Mouse (Mus musculus): ENCODE data around the gene Cebpg.

Cebpg gene

GRCm38 (mm10) chr7:35056436-35056864 is at the start of gene Cebpg:
Gene Cebpg (minus strand): TSS chr7:35056573.
- DNase-seq, result peak; percentile 96 to 97

GRCm38 (mm10) chr7:35099528-35099927 is 43.2 kb upstream of the Cebpg start:
- DNase-seq, result no peak

GRCm38 (mm10) chr7:35098777-35099176 is 42.4 kb upstream of the Cebpg start:
- no peak for DNase-seq

- DNase-seq, result no peak
Measured at GRCm38 (mm10) chr7:35094975-35095678, 38.8 kb upstream of the Cebpg start.

DNA sequence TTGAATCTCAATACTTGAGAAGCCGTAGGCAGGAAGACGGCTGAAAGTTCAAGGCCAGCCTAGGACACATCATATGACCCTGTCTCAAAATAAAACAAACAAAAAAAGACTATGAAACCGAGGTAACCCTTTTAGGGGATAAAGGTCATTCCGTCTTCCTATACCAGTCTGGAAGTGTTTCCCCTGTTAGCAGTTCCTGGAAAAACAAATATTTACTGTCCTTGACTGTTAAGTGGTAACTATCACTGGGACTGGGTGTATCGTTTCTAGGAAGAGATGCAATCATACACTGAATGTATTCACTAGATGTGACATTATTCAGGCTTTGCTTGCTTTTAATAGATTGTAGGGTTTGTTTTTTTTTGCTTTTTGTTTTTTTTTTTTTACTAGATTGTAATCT is 34.2 kb upstream of the Cebpg start:
- DNase-seq, result no peak

DNA sequence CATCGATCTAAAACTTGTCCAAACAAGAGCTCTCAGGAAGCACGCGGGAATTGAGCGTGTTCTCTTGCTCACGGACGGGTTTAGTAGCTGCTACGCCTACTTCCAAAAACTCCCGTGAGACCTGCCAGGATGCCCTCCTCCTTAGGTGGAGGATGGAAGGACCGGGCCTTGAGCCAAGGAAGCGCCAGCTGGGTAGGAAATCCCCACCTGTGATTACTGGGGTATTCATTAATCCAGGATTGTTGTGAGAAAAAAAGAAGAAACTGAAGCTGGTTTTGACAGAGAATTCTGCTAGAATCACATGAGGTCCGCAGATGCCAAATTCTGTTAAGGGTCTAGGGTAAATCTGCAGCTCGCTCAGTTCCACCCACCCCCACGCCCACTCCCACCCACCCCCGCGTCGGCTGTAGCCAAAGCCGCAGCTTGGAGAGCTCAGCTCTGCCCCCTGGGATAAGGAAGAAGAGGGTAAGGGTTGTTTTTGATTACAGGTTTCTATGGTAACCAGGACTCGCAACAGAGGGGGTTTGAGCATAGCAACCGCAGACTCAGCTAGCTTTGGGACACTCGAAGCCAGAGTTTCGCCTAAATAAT is 30.0 kb upstream of the Cebpg start:
- peak; percentile 55 to 74 for DNase-seq

- no peak for DNase-seq
Measured at GRCm38 (mm10) chr7:35084565-35085360, 28.4 kb upstream of the Cebpg start.

- peak in 1 of 2 experiments; percentile 20 for DNase-seq
Measured at GRCm38 (mm10) chr7:35081406-35082104, 25.2 kb upstream of the Cebpg start.

- DNase-seq, result peak; percentile 73 to 82
Measured at GRCm38 (mm10) chr7:35080843-35081338, 24.5 kb upstream of the Cebpg start.

- peak; percentile 46 to 55 for DNase-seq
Measured at GRCm38 (mm10) chr7:35076645-35077044, 20.3 kb upstream of the Cebpg start.

DNA sequence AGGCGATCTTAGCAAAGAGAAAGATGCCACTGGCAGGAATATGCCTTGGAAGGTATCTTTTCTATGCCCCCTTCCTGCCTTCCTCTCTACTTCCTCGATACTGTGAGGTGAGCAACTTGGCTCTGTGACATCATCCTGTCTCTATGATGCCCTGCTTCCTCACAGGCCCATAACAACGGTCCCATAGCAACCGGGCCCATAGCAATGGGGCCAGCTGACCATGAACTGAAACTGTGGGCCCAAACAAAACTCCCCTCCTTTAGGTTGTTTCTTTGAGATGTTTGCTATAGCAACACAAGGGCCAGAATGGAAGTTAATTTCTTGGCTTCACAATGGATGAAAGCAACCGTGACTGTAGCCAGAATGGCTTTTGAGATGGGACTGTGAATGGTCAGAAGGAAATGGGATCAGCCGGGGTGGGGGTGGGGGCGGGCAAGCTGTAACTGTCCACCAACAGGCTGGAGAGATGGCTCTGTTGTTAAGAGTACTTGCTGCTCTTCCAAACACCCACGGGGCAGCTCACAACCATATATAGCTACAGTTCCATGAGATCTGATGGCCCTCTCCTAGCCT is 10.4 kb upstream of the Cebpg start:
- no peak for DNase-seq

- DNase-seq, result peak in 1 of 2 experiments; percentile 24
Measured at GRCm38 (mm10) chr7:35065958-35066357, 9.6 kb upstream of the Cebpg start.

DNA sequence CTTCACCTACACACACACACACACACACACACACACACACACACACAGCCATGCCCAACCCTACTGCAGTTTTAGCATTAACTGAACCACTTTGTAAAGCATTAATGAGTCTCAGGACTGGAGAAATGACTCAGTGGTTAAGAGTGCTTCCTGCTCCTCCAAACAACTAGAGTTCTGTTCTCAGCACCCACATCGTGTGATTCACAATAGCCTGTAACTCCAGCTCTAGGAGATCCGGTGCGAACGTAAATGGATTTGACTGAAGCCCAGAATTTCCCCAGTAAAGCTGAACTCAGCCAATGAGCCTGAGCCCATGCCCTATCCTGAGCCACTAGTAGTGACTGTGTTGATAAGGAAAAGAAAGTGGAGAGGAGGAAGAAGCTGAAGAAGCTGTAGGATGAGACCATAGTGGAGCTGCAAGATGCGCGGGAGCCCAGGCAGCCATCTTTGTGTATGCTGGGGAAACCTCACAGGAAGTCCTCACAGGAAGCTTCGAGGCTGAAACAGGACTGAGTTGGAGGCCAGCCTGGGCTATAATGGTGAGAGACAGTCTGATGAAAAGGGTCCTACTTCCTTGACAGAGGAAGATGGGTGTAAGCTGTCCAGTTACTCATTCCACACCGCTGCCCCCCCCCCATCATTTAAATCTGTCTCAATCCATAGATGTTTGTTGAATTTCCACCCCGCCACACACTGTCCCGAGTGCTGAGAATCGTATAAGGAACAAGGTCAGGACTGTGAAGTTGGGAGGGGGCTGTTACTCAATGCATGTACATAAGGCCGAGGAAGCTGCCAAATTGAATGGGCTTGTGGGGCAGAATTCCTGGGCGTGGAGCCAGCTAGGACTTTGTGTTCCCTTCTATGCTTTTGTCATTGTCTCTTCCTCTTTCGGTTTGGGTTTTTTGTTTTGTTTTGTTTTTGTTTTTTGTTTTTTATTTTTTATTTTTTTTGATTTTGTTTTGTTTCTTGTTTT is 8.2 kb upstream of the Cebpg start:
- DNase-seq, result peak; percentile 52 to 64

DNA sequence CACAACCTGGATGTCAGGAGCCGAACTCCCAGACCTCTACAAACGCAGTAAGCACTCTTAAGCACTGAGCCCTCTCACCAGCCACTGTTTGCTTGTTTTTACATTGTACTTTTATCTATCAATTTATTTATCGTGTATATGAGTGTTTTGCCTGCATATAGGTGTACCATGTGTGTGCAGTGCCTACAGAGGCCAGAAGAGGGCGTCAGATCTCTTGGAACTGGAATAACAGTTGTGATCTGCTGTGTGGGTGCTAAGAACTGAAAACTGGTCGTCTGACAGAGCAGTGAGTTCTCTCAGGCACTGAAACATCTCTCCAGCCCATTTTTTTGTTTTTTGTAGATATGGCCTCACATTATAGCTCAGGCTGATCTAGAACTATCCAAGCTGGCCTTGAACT is 3.1 kb upstream of the Cebpg start:
- DNase-seq, result no peak

- no peak for DNase-seq
Measured at GRCm38 (mm10) chr7:35058329-35058728, 2.0 kb upstream of the Cebpg start.

- no peak for DNase-seq
Measured at GRCm38 (mm10) chr7:35057569-35057968, 1.2 kb upstream of the Cebpg start.

- no peak for DNase-seq
Measured at GRCm38 (mm10) chr7:35056999-35057398, 626 bp upstream of the Cebpg start.

- peak; percentile 27 to 53 for DNase-seq
Measured at GRCm38 (mm10) chr7:35055619-35056435, 546 bp downstream of the Cebpg start.

- no peak for DNase-seq
Measured at GRCm38 (mm10) chr7:35054977-35055618, 1.3 kb downstream of the Cebpg start.

DNA sequence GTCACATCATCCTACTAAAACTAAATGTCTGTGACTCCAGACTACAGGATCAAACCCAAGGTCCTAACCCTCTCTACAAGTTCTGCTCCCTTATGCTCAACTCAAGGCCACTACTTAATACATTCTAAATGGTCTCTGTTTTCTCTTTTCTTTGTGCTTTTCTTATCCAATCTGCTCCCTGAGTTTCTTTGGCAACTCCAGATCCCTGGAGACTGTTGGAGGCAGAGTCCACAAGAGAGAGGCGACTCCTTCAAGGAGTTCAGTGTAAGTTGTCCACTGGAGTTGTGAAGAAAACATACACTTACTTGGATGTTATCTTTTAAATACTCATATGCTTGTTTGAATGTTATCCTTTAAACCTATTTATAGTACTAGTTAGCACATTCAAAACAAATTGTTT is 2.1 kb downstream of the Cebpg start:
- no peak for DNase-seq

All from kidney, postnatal 36 days (tissue).